Mouse (Mus musculus) hindbrain, embryonic 11.5 days (tissue): ENCODE data around the gene Nat8f6. TPM values are rescaled to one million over a fixed set of nuclear protein-coding genes. Genes with fewer than 3 reads are reported as not detected.
"Not testable (repeated sequence)": the region's sequence is repeated elsewhere in the genome, so short reads cannot be mapped to it uniquely, and the experiment has no call there.

Experiments
- ATAC-seq: fragments of 200-750 bp; cut with Nextera tagmentation; 2 replicates; pipeline ENCODE4 v1.8.0; 2017; ENCODE audit warnings: mild to moderate bottlenecking, moderate TSS enrichment, moderate library complexity; ENCODE audit not compliant: low FRiP score
- DNase-seq: peaks from one replicate; pipeline ENCODE4 v3.0.0-alpha.2; 2015; ENCODE audit warnings: low spot score
- H3K27ac ChIP-seq: fragments of 300-500 bp; sonication (generic); 2 replicates; pipeline ENCODE4 v1.5.1; 2014; ENCODE audit warnings: mild to moderate bottlenecking, low read depth, low read length
- H3K27me3 ChIP-seq: fragments of 300-500 bp; sonication (generic); 2 replicates; pipeline ENCODE4 v1.6.1; 2014; ENCODE audit warnings: mild to moderate bottlenecking, low read length, moderate library complexity, mixed read lengths; ENCODE audit not compliant: control insufficient read depth, insufficient read depth
- H3K36me3 ChIP-seq: fragments of 300-500 bp; sonication (generic); 2 replicates; pipeline ENCODE4 v1.6.1; 2014; ENCODE audit warnings: mild to moderate bottlenecking, low read length, moderate library complexity, mixed read lengths; ENCODE audit not compliant: control insufficient read depth, insufficient read depth
- H3K4me1 ChIP-seq: fragments of 300-500 bp; sonication (generic); replicated peaks from 2 replicates; pipeline ENCODE4 v1.6.1; 2014; ENCODE audit warnings: low read length, mixed read lengths; ENCODE audit not compliant: control insufficient read depth, insufficient read depth
- H3K4me2 ChIP-seq: fragments of 300-500 bp; sonication (generic); replicated peaks from 2 replicates; pipeline ENCODE4 v1.6.1; 2014; ENCODE audit warnings: mild to moderate bottlenecking, low read depth, low read length
- H3K4me3 ChIP-seq: fragments of 300-500 bp; sonication (generic); 2 replicates; pipeline ENCODE4 v1.5.1; 2014; ENCODE audit warnings: low read depth, low read length
- H3K9ac ChIP-seq: fragments of 300-500 bp; sonication (generic); 2 replicates; pipeline ENCODE4 v1.6.1; 2014; ENCODE audit warnings: low read depth, low read length
- H3K9me3 ChIP-seq: fragments of 300-500 bp; sonication (generic); 2 replicates; pipeline ENCODE4 v1.6.1; 2016; ENCODE audit warnings: low read length; ENCODE audit not compliant: control insufficient read depth
- WGBS: fragments of 180-500 bp; shearing (Covaris S2); extraction: QIAGEN DNeasy Blood & Tissue Kit; methylation state at CpG from one replicate; pipeline ENCODE4 v1.1.7; 2014; 5-methylcytosine and 5-hydroxymethylcytosine counted together
- polyA plus RNA-seq: library from polyadenylated mRNA; unstranded; fragments of >200 nt; fragmentation: Nextera tagmentation; extraction: Ambion mirVana; gene quantifications from 2 replicates; pipeline ENCODE4 v1.2.1, GENCODE M21; 2014

Nat8f6 gene
- polyA plus RNA-seq, 1 experiment from 2014 or later, result not detected

GRCm38 (mm10) chr6:85843677-85844458 is 23.1 kb upstream of the Nat8f6 start:
- H3K9ac ChIP-seq, ATAC-seq, DNase-seq, H3K4me3 ChIP-seq, H3K9me3 ChIP-seq, H3K4me2 ChIP-seq, H3K36me3 ChIP-seq, H3K27ac ChIP-seq, H3K27me3 ChIP-seq, H3K4me1 ChIP-seq: not testable (repeated sequence)
- 60% methylated on average over 24 of the region's 25 CpGs for WGBS

- H3K4me1 ChIP-seq, result no peaks in the 10 kb centered on the region
- no peak overlapping the region for H3K4me2 ChIP-seq
- no peak overlapping the region for H3K4me3 ChIP-seq
- H3K27me3 ChIP-seq, result no peaks in the 10 kb centered on the region
- no peak for DNase-seq
- H3K27ac ChIP-seq, result no peak overlapping the region
- no peak for ATAC-seq
- WGBS, result 58% methylated on average over 4 of the region's 4 CpGs
- no peak overlapping the region for H3K9ac ChIP-seq
- H3K9me3 ChIP-seq, result no peaks in the 10 kb centered on the region
- no peaks in the 10 kb centered on the region for H3K36me3 ChIP-seq
Observed at GRCm38 (mm10) chr6:85839982-85840381, 19.2 kb upstream of the Nat8f6 start.

DNA sequence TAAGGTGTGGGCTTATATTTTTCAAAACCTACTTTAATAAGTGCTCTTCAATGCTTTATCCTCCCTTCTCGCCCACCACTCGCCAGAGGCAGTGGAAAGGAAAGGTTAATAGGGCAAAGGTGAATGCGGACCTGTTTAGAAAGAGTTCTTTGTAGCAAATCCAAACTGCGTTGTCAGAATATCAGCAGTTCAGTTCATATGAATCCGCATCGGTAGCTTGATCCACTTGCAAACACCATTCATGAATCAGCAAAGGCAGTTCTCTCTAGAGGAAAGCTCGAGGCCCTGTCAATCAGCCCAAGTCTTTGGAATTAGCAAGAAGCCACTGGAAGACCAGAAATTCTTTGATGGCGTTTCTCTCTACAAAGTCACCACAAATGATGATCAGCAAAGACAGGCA is 17.9 kb upstream of the Nat8f6 start:
- Histone ChIP-seq H3K27me3 (no peaks in the 10 kb centered on the region), H3K27ac (no peak overlapping the region), H3K9ac (no peak overlapping the region), H3K36me3 (no peaks in the 10 kb centered on the region), H3K4me1 (no peaks in the 10 kb centered on the region), H3K4me2 (no peak overlapping the region), H3K4me3 (no peak overlapping the region), H3K9me3 (no peaks in the 10 kb centered on the region)
- ATAC-seq (no peak), DNase-seq (peak; percentile 9)
- 51% methylated on average over 8 of the region's 8 CpGs for WGBS

- not testable (repeated sequence) for H3K27ac ChIP-seq, H3K4me2 ChIP-seq, H3K27me3 ChIP-seq, H3K4me1 ChIP-seq, H3K36me3 ChIP-seq, ATAC-seq, H3K9ac ChIP-seq, H3K9me3 ChIP-seq, H3K4me3 ChIP-seq
- DNase-seq, result peak; percentile 45
- WGBS, result 15% methylated on average over 12 of the region's 12 CpGs
Observed at GRCm38 (mm10) chr6:85837307-85837706, 16.6 kb upstream of the Nat8f6 start.

DNA sequence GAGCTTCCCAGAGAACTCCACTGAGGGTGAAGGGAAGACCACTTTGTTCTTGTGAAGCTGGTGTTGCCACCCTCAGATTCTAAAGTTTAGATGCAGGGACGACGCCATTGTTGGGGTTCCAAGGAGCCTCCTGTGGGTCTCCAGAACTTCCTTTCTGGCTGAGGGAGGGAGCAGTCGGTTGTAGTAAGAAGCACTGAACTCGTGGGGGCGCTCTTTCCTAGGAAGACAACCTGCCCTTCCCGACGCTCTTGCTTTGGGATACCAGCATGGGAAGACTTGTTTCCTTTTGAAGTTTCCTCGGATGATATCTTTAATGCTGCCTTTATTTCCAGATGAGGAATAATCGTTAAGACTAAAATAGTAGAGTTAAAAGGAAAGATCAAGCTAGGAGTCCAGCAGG is 16.1 kb upstream of the Nat8f6 start:
- 25% methylated on average over 8 of the region's 9 CpGs for WGBS
- not testable (repeated sequence) for H3K9ac ChIP-seq, H3K4me3 ChIP-seq, H3K27me3 ChIP-seq, H3K4me2 ChIP-seq, ATAC-seq, H3K36me3 ChIP-seq, H3K27ac ChIP-seq, H3K9me3 ChIP-seq, H3K4me1 ChIP-seq
- DNase-seq, result peak; percentile 43

DNA sequence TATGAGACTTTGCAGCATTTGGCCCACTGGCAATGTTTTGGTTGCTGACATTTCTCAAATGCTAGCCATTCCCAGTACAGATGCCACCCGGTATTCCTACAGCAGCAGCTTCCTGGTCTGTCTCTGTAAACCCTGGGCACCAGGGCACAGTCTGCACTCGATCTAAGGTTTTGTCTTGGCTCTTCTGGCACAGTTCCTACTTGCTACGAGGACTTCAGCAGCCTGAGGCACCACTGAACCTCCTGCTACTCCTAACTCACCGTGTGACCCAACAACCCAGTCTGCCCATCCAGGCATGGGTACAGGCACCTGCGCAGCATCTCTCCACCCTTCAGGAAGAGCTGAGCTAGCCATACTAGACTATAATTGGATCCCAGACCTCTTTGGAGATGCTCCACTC is 15.3 kb upstream of the Nat8f6 start:
- DNase-seq, H3K9me3 ChIP-seq, H3K4me2 ChIP-seq, H3K4me1 ChIP-seq, H3K27me3 ChIP-seq, ATAC-seq, H3K27ac ChIP-seq, H3K4me3 ChIP-seq, H3K9ac ChIP-seq, H3K36me3 ChIP-seq: not testable (repeated sequence)
- WGBS, result 81% methylated on average over 5 of the region's 5 CpGs

DNA sequence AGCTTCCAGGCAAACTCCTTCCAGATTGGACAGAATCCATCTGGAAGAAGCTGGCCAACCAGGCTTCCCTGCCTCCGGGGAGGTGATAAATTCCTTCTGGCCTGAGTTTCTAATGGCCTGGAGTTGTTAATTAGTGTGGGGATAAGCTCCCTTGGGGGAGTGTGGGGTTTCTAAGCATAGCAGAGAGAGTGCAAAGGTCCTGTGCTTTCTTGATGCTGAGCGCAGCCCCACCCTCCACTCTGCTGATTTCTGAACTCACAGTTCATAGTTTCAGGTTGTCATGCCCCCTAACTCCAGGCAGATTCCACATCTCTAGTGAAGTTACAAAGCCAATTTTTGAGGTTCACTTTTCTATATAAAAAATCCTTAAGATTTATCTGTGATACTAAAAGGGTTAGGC is 14.3 kb upstream of the Nat8f6 start:
- not testable (repeated sequence) for DNase-seq, H3K4me3 ChIP-seq, H3K27ac ChIP-seq, H3K9me3 ChIP-seq, H3K4me2 ChIP-seq, H3K36me3 ChIP-seq, H3K4me1 ChIP-seq, ATAC-seq, H3K27me3 ChIP-seq, H3K9ac ChIP-seq
- WGBS, result 69% methylated on average over 1 of the region's 2 CpGs

- not testable (repeated sequence) for H3K4me1 ChIP-seq, DNase-seq, H3K4me3 ChIP-seq, H3K27ac ChIP-seq, H3K9me3 ChIP-seq, H3K36me3 ChIP-seq, ATAC-seq, H3K27me3 ChIP-seq, H3K9ac ChIP-seq, H3K4me2 ChIP-seq
Observed at GRCm38 (mm10) chr6:85834504-85835100, 13.8 kb upstream of the Nat8f6 start.

- no peak within 1 kb of the TSS for H3K27ac ChIP-seq
- no peak within 1 kb of the TSS for H3K4me2 ChIP-seq
- no peaks in the 10 kb centered on the region for H3K9me3 ChIP-seq
- no peaks in the 10 kb centered on the region for H3K4me1 ChIP-seq
- WGBS, result 71% methylated on average over 7 of the region's 7 CpGs
- no peak within 1 kb of the TSS for H3K9ac ChIP-seq
- ATAC-seq (no peak), DNase-seq (no peak)
- no peaks in the 10 kb centered on the region for H3K27me3 ChIP-seq
- H3K36me3 ChIP-seq, result no peaks in the 10 kb centered on the region
- no peak within 1 kb of the TSS for H3K4me3 ChIP-seq
Observed at GRCm38 (mm10) chr6:85831796-85832321, 11.1 kb upstream of the Nat8f6 start, which contains the start of gene Nat8. TSS of gene Nat8 (minus strand) at chr6:85832082.
